Mouse (Mus musculus) cerebellum, adult 2 months (tissue): ENCODE data around the gene Olfr644.

ENCODE experiments used
- CTCF ChIP-seq: fragments of 200-500 bp; IDR thresholded peaks from 2 replicates; pipeline ENCODE4 v1.5.1; 2011; ENCODE audit warnings: low read depth, mild to moderate bottlenecking, control low read depth, low read length, moderate library complexity, borderline replicate concordance; ENCODE audit not compliant: insufficient read depth
- POLR2A ChIP-seq: fragments of 200-500 bp; IDR thresholded peaks from 2 replicates; pipeline ENCODE4 v1.6.1; 2011; ENCODE audit warnings: low read length, control low read depth, borderline replicate concordance; ENCODE audit not compliant: insufficient read depth

DNA sequence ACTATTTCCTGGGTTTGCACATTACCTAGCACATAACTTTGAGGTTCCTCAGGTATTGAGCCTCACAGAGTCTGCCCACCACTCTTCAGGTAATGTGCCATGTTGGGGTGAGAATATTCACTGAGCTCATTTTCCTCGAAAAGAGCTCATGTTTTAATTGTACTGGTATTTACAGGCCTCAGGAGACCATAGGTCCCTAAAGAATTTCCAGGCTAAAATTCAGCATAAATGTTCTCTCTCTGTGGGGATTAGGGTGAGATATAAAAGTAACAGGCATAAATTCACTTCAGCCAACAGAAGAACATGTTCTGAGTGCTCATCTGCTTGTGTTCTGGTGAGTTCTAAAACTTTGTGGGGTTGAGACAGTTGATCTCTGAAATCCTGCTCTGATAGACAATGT is 36.5 kb downstream of the Olfr644 start, which contains the start of gene Olfr641:
- TF ChIP-seq POLR2A: no peak
- TF ChIP-seq CTCF: no peak
